In the genomic region with DNA sequence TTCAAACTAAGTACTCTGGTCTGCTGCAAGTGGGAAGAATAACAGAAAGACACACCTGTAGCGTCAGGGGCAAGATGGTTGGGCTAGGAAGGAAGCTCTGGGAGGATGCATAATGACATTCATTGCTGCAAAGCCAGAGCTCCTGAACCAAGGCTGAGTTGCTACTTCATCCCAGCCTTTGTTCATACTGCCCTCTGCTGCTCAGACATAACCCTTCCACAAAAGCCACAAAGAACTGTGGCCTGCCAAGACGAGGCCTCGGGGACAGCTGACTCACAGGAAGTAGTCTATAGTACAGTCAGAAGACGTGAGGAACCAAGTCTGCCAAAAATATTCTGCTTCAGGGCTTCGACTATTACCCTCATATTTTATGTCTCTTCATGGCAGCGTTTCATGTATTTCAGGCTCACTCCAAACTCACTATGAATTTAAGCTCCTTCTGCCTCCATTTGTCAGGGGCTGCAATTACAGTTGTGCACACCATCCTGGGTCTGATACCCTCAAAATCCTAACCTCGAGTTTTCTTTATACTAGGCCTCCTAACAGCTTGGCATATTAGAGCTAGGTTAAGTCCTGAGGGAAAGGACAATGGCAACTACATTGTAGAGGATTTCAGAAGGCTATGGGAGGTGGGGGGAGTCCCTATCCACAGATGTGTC, we compare ENCODE assay signal across 9 mouse cellular contexts. TPM values are rescaled to one million over a fixed set of nuclear protein-coding genes. Genes with fewer than 3 reads are reported as not detected.
DNase-seq lines count a peak whose midpoint lies in the region; ATAC-seq and TF ChIP-seq lines count a peak whose summit lies in the region.
"Had no signal": no experiment of that assay in that cellular context is flagged by ENCODE, and none has a peak within 500 bp of the region (broad histone marks: within the 10 kb centered on the region; RNA-seq: fewer than 3 reads in every experiment).

No protein-coding gene starts in this region.

- TF ChIP-seq POLR2A in cerebellum, adult 2 months (IDR thresholded peaks at IDR 0.05; ENCODE audit: borderline replicate concordance, insufficient read depth, low read length), result no peak
- no peak for TF ChIP-seq POLR2A in lung, adult 2 months (IDR thresholded peaks at IDR 0.05; ENCODE audit: borderline replicate concordance, extremely low read depth, low read depth, low read length)

- ATAC-seq in neutrophil, adult 5-6 weeks (ENCODE audit: extremely low read depth, insufficient number of reproducible peaks, low FRiP score, poor library complexity, severe bottlenecking), result peak; percentile 96

- peak; percentile 87 for DNase-seq in ES-CJ7 (ENCODE audit: low read depth, low spot score)
- DNase-seq in cerebellum, adult 2 months, result peak; percentile 63 to 78
- DNase-seq in forelimb bud, embryonic 11.5 days (ENCODE audit: low read depth, low spot score), result peak; percentile 74
- DNase-seq in heart, postnatal 4 days, result peak; percentile 82
- peak; percentile 73 to 74 for DNase-seq in layer of hippocampus, adult 2 months (ENCODE audit: low spot score in 2 of 2)
- DNase-seq in lung, adult 2 months, result peak; percentile 30
- DNase-seq in thymus, adult 18-20 months, result peak; percentile 36 to 44

- WGBS in cerebellum, adult 2 months, result 13% methylated on average over 7 of the region's 7 CpGs
- 9% methylated on average over 7 of the region's 7 CpGs for WGBS in lung, adult 2 months

- no peak overlapping the region for H3K4me3 ChIP-seq in cerebellum, adult 2 months (replicated peaks; ENCODE audit: insufficient read depth, low read depth, low read length)
- H3K4me3 ChIP-seq in layer of hippocampus, adult 2 months, result no peak overlapping the region
- H3K4me3 ChIP-seq in lung, adult 2 months (replicated peaks; ENCODE audit: extremely low read depth, low read depth, low read length), result no peak overlapping the region
- H3K4me3 ChIP-seq: megakaryocyte, embryonic 14.5 days had no signal

- H3K4me1 ChIP-seq in cerebellum, adult 2 months (ENCODE audit: control insufficient read depth, insufficient read depth, low read length), result no peaks in the 10 kb centered on the region
- no peaks in the 10 kb centered on the region for H3K4me1 ChIP-seq in lung, adult 2 months (ENCODE audit: control insufficient read depth, insufficient read depth, low read length)

- H3K27me3 ChIP-seq in cerebellum, adult 2 months (ENCODE audit: control insufficient read depth, insufficient read depth, low read length), result no peaks in the 10 kb centered on the region

- no peak overlapping the region for H3K27ac ChIP-seq in cerebellum, adult 2 months (ENCODE audit: insufficient read depth, low read length)
- H3K27ac ChIP-seq in layer of hippocampus, adult 2 months, result no peak overlapping the region

- peak; percentile 77 for TF ChIP-seq CTCF in cerebellum, adult 2 months (IDR thresholded peaks at IDR 0.05; ENCODE audit: borderline replicate concordance, insufficient read depth, low read depth, low read length)
- TF ChIP-seq CTCF in layer of hippocampus, adult 2 months (conservative IDR thresholded peaks at IDR 0.05), result peak; percentile 89
- peak; percentile 66 for TF ChIP-seq CTCF in lung, adult 2 months (IDR thresholded peaks at IDR 0.05; ENCODE audit: insufficient read depth, low read length)

RNA-seq across cellular contexts. Expression of a gene that starts 25.9 kb away (rescaled TPM):
- polyA plus RNA-seq in cerebellum, adult 2 months (2012; rRNA removed), result 2.1 and 2.9 TPM in 2 replicates
- total RNA-seq in heart, postnatal 4 days (2021), result 10 to 100 TPM; 23.8 to 24.3 TPM
- 1 to 10 TPM; 4.7 to 5.0 TPM for total RNA-seq in layer of hippocampus, adult 2 months (2021)
- polyA plus RNA-seq in lung, adult 2 months (2012; rRNA removed), result 31.3 and 42.6 TPM in 2 replicates
- total RNA-seq in neutrophil, adult 5-6 weeks (2017), result not detected in 2 replicates

RNA-seq across cellular contexts. Expression of a gene that starts 38.3 kb away (rescaled TPM):
- polyA plus RNA-seq in cerebellum, adult 2 months (2012; rRNA removed), result 40.7 and 45.1 TPM in 2 replicates
- total RNA-seq in heart, postnatal 4 days (2021), result 10 to 100 TPM; 40.4 to 49.6 TPM
- 10 to 100 TPM; 51.4 to 56.0 TPM for total RNA-seq in layer of hippocampus, adult 2 months (2021)
- polyA plus RNA-seq in lung, adult 2 months (2012; rRNA removed), result 17.2 and 19.4 TPM in 2 replicates
- total RNA-seq in neutrophil, adult 5-6 weeks (2017), result 44.3 and 62.6 TPM in 2 replicates

Comparison
In these comparisons a context has a peak if more than half of its experiments do, and no peak if none do; other contexts are left out.
1. DNase-seq: peak in every context shown above with its lines; median percentile 87 in ES-CJ7; 82 in heart, postnatal 4 days; 74 in forelimb bud, embryonic 11.5 days; 74 in layer of hippocampus, adult 2 months; 70 in cerebellum, adult 2 months; 40 in thymus, adult 18-20 months; 30 in lung, adult 2 months.
2. RNA of a gene that starts 25.9 kb away (total RNA-seq): 23.8 to 24.3 TPM in heart, postnatal 4 days; 4.7 to 5.0 TPM in layer of hippocampus, adult 2 months and not detected in neutrophil, adult 5-6 weeks; every median in the first group is over 4 times any median in the second.
3. Peak in every context shown above with its lines, with median percentiles within 50 percentile points of each other: CTCF ChIP-seq.